Mouse (Mus musculus) lung, postnatal 0 days (tissue): ENCODE measurements around the gene Sertm1.

ENCODE experiments used
- CTCF ChIP-seq: IDR thresholded peaks from 2 replicates; pipeline ENCODE4 v1.5.1; 2016; ENCODE audit warnings: antibody characterized with exemption, mild to moderate bottlenecking
- EP300 ChIP-seq: IDR thresholded peaks from 2 replicates; pipeline ENCODE4 v1.6.1; 2016; ENCODE audit warnings: antibody characterized with exemption, mild to moderate bottlenecking, control low read depth

DNA sequence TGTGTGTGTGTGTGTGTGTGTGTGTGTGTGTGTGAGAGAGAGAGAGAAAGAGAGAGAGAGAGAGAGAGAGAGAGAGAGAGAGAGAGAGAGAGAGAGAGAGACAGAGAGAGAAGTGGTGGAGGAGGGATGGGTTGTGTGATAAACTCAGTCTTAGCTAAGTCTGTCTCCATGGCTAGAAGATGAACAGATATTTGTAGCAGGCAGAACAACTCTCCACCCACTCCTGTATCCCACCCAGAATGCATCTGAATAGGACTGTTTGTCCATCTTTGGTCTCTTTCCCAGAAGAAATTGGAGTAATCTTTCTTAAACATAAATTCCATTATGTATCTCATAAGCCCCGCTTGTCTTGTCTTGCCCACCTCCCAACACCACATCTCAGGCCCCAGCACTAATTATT, 20.8 kb downstream of the Sertm1 start:
- TF ChIP-seq CTCF (no peak), EP300 (no peak)
